Mouse (Mus musculus) hindbrain, postnatal 0 days (tissue): ENCODE results near the gene Cdh4. TPM values are rescaled to one million over a fixed set of nuclear protein-coding genes. Genes with fewer than 3 reads are reported as not detected.

Experiments
- ATAC-seq: fragments of 200-750 bp; cut with Nextera tagmentation; 2 replicates; pipeline ENCODE4 v1.8.0; 2017; ENCODE audit warnings: mild to moderate bottlenecking, moderate TSS enrichment, moderate library complexity
- DNase-seq: peaks from one replicate; pipeline ENCODE4 v3.0.0-alpha.2; 2015; ENCODE audit warnings: low spot score
- H3K27ac ChIP-seq: fragments of 300-500 bp; sonication (generic); 2 replicates; pipeline ENCODE4 v1.5.1; 2014; ENCODE audit warnings: mild to moderate bottlenecking
- H3K27me3 ChIP-seq: fragments of 300-500 bp; sonication (generic); 2 replicates; pipeline ENCODE4 v1.6.1; 2014; ENCODE audit warnings: low read length, mixed read lengths; ENCODE audit not compliant: insufficient read depth
- H3K36me3 ChIP-seq: fragments of 300-500 bp; sonication (generic); 2 replicates; pipeline ENCODE4 v1.6.1; 2014; ENCODE audit warnings: low read length, mixed read lengths; ENCODE audit not compliant: insufficient read depth
- H3K4me1 ChIP-seq: fragments of 300-500 bp; sonication (generic); 2 replicates; pipeline ENCODE4 v1.6.1; 2014; ENCODE audit warnings: antibody characterized with exemption, low read length, mixed read lengths; ENCODE audit not compliant: insufficient read depth
- H3K4me2 ChIP-seq: fragments of 300-500 bp; sonication (generic); 2 replicates; pipeline ENCODE4 v1.6.1; 2014; ENCODE audit warnings: low read depth, mild to moderate bottlenecking, low read length, moderate library complexity, mixed read lengths
- H3K4me3 ChIP-seq: fragments of 300-500 bp; sonication (generic); 2 replicates; pipeline ENCODE4 v1.5.1; 2014; ENCODE audit warnings: low read length
- H3K9ac ChIP-seq: fragments of 300-500 bp; sonication (generic); replicated peaks from 2 replicates; pipeline ENCODE4 v1.6.1; 2014; ENCODE audit warnings: mild to moderate bottlenecking, low read length, moderate library complexity, mixed read lengths
- H3K9me3 ChIP-seq: fragments of 300-500 bp; sonication (generic); 2 replicates; pipeline ENCODE4 v1.6.1; 2016; ENCODE audit warnings: low read length, mixed read lengths
- CTCF ChIP-seq: IDR thresholded peaks from 2 replicates; pipeline ENCODE4 v1.5.1; 2016; ENCODE audit warnings: antibody characterized with exemption, control low read depth, low read depth
- WGBS: fragments of 180-500 bp; shearing (Covaris S2); extraction: QIAGEN DNeasy Blood & Tissue Kit; methylation state at CpG from one replicate; pipeline ENCODE4 v1.1.7; 2014; 5-methylcytosine and 5-hydroxymethylcytosine counted together
- polyA plus RNA-seq: library from polyadenylated mRNA; unstranded; fragments of >200 nt; fragmentation: Nextera tagmentation; extraction: Ambion mirVana; gene quantifications from 2 replicates; pipeline ENCODE4 v1.2.1, GENCODE M21; 2015
- total RNA-seq: library from RNA; depleted of rRNA; stranded (reverse); fragments of >200 nt; gene quantifications from 2 replicates; pipeline ENCODE4 v1.2.3, GENCODE M21; 2014

Gene Cdh4
- total and polyA plus RNA-seq, 2 experiments from 2014 or later: 42.1 to 66.8 TPM

GRCm38 (mm10) chr2:179824776-179825326, 382.6 kb downstream of the Cdh4 start:
- H3K27me3 ChIP-seq: no peaks in the 10 kb centered on the region
- no peak overlapping the region for H3K4me3 ChIP-seq
- H3K27ac ChIP-seq: peak overlapping the region; percentile 38; the same call in 1 of the 2 replicates
- no peaks in the 10 kb centered on the region for H3K36me3 ChIP-seq
- H3K9me3 ChIP-seq: no peaks in the 10 kb centered on the region
- no peak overlapping the region for H3K9ac ChIP-seq
- 29% methylated on average over 18 of the region's 18 CpGs for WGBS
- H3K4me2 ChIP-seq: peak overlapping the region; percentile 16; the same call in 1 of the 2 replicates
- ATAC-seq (peak; percentile 79), DNase-seq (peak; percentile 78)
- no peak for TF ChIP-seq CTCF
- H3K4me1 ChIP-seq: peaks cover 10% of the 10 kb centered on the region; the same call in 1 of the 2 replicates

- H3K27ac ChIP-seq: peak overlapping the region; percentile 60; the same call in 1 of the 2 replicates
Measured at GRCm38 (mm10) chr2:179828968-179829367, 386.7 kb downstream of the Cdh4 start.

GRCm38 (mm10) chr2:179829972-179830371, 387.7 kb downstream of the Cdh4 start:
- no peak overlapping the region for H3K27ac ChIP-seq
- H3K36me3 ChIP-seq: no peaks in the 10 kb centered on the region
- DNase-seq (peak; percentile 36), ATAC-seq (no peak)
- peak; percentile 71 for TF ChIP-seq CTCF
- H3K4me1 ChIP-seq: 0 out of 2 replicates have a peak, but pooled peaks cover 5% of the 10 kb centered on the region
- no peak overlapping the region for H3K4me2 ChIP-seq
- no peak overlapping the region for H3K4me3 ChIP-seq
- WGBS: 35% methylated on average over 6 of the region's 6 CpGs
- H3K9me3 ChIP-seq: no peaks in the 10 kb centered on the region
- no peak overlapping the region for H3K9ac ChIP-seq
- H3K27me3 ChIP-seq: no peaks in the 10 kb centered on the region

More at GRCm38 (mm10) chr2:179828968-179829367, 386.7 kb downstream of the Cdh4 start:
- peaks cover 10% of the 10 kb centered on the region; the same call in 1 of the 2 replicates for H3K4me1 ChIP-seq
- no peaks in the 10 kb centered on the region for H3K27me3 ChIP-seq
- no peak overlapping the region for H3K4me2 ChIP-seq
- no peak overlapping the region for H3K4me3 ChIP-seq
- H3K9ac ChIP-seq: no peak overlapping the region
- DNase-seq: peak; percentile 50
- peak; percentile 53 for ATAC-seq
- no peaks in the 10 kb centered on the region for H3K36me3 ChIP-seq
- H3K9me3 ChIP-seq: no peaks in the 10 kb centered on the region
- WGBS: 50% methylated on average over 6 of the region's 6 CpGs
- TF ChIP-seq CTCF: no peak

- Histone ChIP-seq H3K4me2 (no peak overlapping the region), H3K9me3 (no peaks in the 10 kb centered on the region), H3K27ac (no peak overlapping the region), H3K4me1 (no peaks in the 10 kb centered on the region), H3K27me3 (no peaks in the 10 kb centered on the region), H3K4me3 (no peak overlapping the region), H3K9ac (no peak overlapping the region), H3K36me3 (no peaks in the 10 kb centered on the region)
- 47% methylated on average over 9 of the region's 9 CpGs for WGBS
- ATAC-seq: no peak
- no peak for DNase-seq
- no peak for TF ChIP-seq CTCF
Measured at GRCm38 (mm10) chr2:179834892-179835291, 392.7 kb downstream of the Cdh4 start.

GRCm38 (mm10) chr2:179835570-179835969, 393.3 kb downstream of the Cdh4 start:
- Histone ChIP-seq H3K27me3 (no peaks in the 10 kb centered on the region), H3K9ac (0 out of 2 replicates have a peak overlapping the region, but pooled peaks have one; percentile 13), H3K4me1 (no peaks in the 10 kb centered on the region), H3K36me3 (no peaks in the 10 kb centered on the region), H3K4me3 (no peak overlapping the region), H3K27ac (no peak overlapping the region), H3K9me3 (no peaks in the 10 kb centered on the region), H3K4me2 (no peak overlapping the region)
- DNase-seq: no peak
- ATAC-seq: no peak
- TF ChIP-seq CTCF: no peak
- WGBS: 43% methylated on average over 7 of the region's 7 CpGs

GRCm38 (mm10) chr2:179837186-179837585, 395.0 kb downstream of the Cdh4 start:
- H3K4me3 ChIP-seq: no peak overlapping the region
- no peaks in the 10 kb centered on the region for H3K4me1 ChIP-seq
- no peaks in the 10 kb centered on the region for H3K27me3 ChIP-seq
- no peak overlapping the region for H3K4me2 ChIP-seq
- no peaks in the 10 kb centered on the region for H3K9me3 ChIP-seq
- no peak overlapping the region for H3K9ac ChIP-seq
- H3K27ac ChIP-seq: no peak overlapping the region
- ATAC-seq (no peak), DNase-seq (peak; percentile 57)
- WGBS: 37% methylated on average over 10 of the region's 10 CpGs
- no peak for TF ChIP-seq CTCF
- H3K36me3 ChIP-seq: no peaks in the 10 kb centered on the region

- DNase-seq (no peak), ATAC-seq (no peak)
- no peak overlapping the region for H3K27ac ChIP-seq
- no peaks in the 10 kb centered on the region for H3K36me3 ChIP-seq
- peaks cover under 1% of the 10 kb centered on the region; the same call in 1 of the 2 replicates for H3K4me1 ChIP-seq
- no peak overlapping the region for H3K4me3 ChIP-seq
- no peaks in the 10 kb centered on the region for H3K9me3 ChIP-seq
- no peaks in the 10 kb centered on the region for H3K27me3 ChIP-seq
- no peak overlapping the region for H3K4me2 ChIP-seq
- TF ChIP-seq CTCF: no peak
- WGBS: 69% methylated on average over 7 of the region's 7 CpGs
- H3K9ac ChIP-seq: no peak overlapping the region
Measured at GRCm38 (mm10) chr2:179838036-179838435, 395.8 kb downstream of the Cdh4 start.
